Mouse (Mus musculus): ENCODE data around the gene Magi1.

GRCm38 (mm10) chr6:94038897-94039296 lies 244.8 kb downstream of the Magi1 start:
- TF ChIP-seq MYOG (IDR thresholded peaks at IDR 0.05; ENCODE audit: control insufficient read depth in 1 of 3, insufficient read depth in 1 of 3, insufficient read length in 2 of 3, low read depth in 2 of 3), result no peak
- TF ChIP-seq USF1 (IDR thresholded peaks at IDR 0.05; ENCODE audit: low read depth), result no peak
- TF ChIP-seq TCF12 (IDR thresholded peaks at IDR 0.05; ENCODE audit: insufficient read depth, poor library complexity, severe bottlenecking), result no peak
- no peak for TF ChIP-seq POLR2A (IDR thresholded peaks at IDR 0.05; ENCODE audit: insufficient read length, low read depth)
- no peak for TF ChIP-seq TCF3 (IDR thresholded peaks at IDR 0.05; ENCODE audit: insufficient read length, low read depth)
- no peak for TF ChIP-seq MAX (IDR thresholded peaks at IDR 0.05; ENCODE audit: low read depth)
- no peak for TF ChIP-seq REST (IDR thresholded peaks at IDR 0.05; ENCODE audit: insufficient read depth, insufficient read length)
- TF ChIP-seq POLR2AphosphoS2 (IDR thresholded peaks at IDR 0.05; ENCODE audit: insufficient read length, low read depth), result no peak
- TF ChIP-seq CEBPB (IDR thresholded peaks at IDR 0.05; ENCODE audit: insufficient read depth, poor library complexity, severe bottlenecking), result no peak
- no peak for TF ChIP-seq E2F4 (IDR thresholded peaks at IDR 0.05; ENCODE audit: insufficient read depth)
- no peak for TF ChIP-seq MYOD1 (IDR thresholded peaks at IDR 0.05; ENCODE audit: control insufficient read depth in 1 of 3, insufficient read length in 2 of 3, low read depth in 2 of 3)

All from myocyte (in vitro differentiated cells).